Mouse (Mus musculus): ENCODE data around the gene Taar1.

Taar1 gene

GRCm38 (mm10) chr10:23920056-23920455, at the start of gene Taar1:
Taar1 (plus strand) TSS chr10:23920356.
- DNase-seq = no peak

- DNase-seq = peak; percentile 41
These were observed 39.5 kb upstream of the Taar1 start for GRCm38 (mm10) chr10:23880695-23881094.

GRCm38 (mm10) chr10:23884910-23885309, 35.2 kb upstream of the Taar1 start:
- no peak for DNase-seq

DNA sequence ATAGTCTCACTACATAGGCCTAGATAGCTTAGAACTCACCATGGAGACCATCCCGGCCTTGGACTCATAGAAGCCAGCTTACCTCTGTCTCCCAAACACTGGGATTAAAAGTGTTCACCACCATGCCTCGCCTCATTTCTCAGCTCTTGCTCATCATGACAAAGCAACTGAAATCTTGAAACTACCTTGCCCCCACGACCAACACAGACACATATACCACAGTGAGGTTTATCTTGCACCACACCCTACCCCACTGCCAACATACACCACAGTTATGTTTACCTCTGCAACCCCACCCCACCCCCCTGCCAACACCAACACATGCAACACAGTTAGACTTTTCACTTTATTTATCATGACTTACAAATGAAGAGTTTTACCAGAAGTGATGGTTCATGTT, 34.1 kb upstream of the Taar1 start:
- DNase-seq = no peak

DNA sequence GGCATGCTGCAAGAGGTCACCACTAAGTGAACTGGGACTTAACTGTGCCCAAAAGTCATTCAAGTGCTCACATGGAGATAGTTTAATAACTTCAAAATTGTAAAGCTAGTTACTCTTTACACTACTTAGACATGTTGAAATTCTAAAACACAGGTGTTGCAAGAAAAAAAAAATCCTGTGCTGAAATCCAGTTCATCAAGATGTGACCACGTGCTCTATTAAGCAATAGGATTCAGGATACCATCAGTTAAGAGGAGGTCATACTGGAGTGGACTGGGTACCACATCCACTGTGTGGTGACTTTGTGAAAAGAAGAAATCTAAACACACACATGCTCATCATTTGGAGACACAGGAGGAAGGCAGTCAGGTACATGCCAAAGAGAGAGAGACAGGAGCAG, 27.2 kb upstream of the Taar1 start:
- no peak for DNase-seq

GRCm38 (mm10) chr10:23894601-23895349, 25.4 kb upstream of the Taar1 start, which contains the start of gene Vnn1:
Vnn1 (plus strand) TSS chr10:23894688.
- peak; percentile 42 for DNase-seq

DNA sequence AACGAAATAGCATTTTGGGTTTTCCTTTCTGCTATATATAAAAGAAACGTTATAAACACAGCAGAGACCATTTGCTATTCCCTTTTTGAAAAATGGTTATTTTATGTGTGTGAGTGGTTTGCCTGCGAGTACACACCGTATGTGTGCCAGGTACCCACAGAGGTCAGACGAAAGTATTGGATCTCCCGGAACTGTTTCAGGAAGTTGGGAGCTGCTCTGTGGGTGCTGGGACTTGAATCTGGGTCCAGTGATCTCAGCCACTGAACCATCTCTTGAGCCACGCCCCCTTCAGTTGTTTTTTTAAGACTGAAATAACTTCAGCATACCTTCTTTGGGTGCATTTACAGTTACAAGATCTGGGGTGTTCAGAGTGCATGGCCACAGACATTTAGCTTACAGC, 24.8 kb upstream of the Taar1 start:
- peak; percentile 11 for DNase-seq

DNA sequence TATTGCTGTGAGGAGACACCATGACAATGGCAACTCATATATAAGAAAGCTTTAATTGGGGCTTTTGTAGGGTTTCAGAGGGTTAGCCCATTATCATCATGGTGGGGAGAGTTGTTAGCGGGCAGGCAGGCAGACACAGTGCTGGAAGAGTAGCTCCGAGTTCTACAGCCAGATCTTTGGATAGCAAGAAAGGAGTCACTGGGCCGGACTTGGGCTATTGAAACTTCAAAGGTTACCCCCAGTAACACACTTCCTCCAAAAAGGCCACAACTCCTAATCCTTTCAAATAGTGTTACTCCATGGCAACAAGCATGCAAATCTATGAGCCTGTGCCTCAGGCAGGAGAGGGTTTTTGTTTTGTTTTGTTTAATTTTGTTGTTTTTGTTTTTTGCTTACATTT, 19.0 kb upstream of the Taar1 start:
- no peak for DNase-seq

DNA sequence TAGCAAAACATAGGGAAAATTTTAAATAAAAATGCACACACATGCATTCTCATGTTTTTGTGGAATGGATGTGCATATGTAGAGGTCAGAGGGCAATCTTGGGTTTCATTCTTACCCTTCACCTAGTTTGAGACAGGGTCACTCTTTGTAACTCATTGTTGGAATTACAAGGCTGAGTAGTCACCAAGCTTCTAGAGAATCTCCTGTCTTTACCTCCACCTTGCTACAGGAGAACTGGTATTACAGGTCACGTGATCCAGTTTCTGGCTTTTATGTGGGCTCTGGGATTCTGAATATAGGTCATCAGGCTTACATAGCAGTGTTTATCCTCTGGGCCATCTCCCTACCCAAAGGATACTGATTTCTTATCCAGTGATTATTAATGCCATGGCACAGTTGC, 14.5 kb upstream of the Taar1 start:
- DNase-seq = no peak

DNA sequence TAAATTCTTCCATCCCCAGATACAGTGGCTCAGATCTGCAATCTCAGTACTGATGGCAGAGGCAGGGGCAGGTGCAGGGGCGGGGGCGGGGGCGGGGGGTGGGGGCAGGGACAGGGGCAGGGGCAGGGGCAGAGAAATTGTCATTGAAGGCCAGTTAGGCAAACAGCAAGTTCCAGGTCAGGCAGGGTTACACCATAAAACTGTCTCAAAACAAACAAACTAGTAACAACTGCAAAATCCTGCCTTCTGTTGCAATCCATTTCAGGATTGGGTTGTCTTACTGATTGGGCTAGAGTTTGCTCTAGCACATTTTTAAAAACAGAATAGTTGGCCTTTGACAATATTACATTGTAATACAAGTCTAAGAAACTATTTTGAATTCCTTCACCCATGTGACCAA, 2.3 kb downstream of the Taar1 start:
- no peak for DNase-seq

DNA sequence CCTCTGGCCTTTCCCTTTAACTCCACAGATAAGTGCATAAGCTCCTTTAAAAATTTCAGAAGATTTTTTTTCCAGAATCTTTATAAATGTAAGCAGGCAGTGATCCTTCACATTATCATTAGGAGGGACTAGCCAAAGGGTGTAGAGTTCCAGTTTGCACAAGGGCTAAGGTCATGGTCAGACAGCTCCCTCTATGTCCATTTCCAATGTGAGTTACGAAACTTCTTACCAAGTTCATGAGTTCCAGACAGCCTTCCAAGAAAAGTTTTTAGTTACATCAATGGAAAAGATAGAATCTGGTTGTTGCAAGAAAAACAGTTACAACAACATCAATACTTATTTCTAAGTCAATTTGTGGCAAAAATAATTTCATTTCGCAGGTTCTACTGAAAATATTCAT, 3.8 kb downstream of the Taar1 start:
- no peak for DNase-seq

- no peak for DNase-seq
These were observed 17.5 kb downstream of the Taar1 start for GRCm38 (mm10) chr10:23937613-23938012.

GRCm38 (mm10) chr10:23938312-23938711, 18.2 kb downstream of the Taar1 start, which contains the start of gene Taar2:
Taar2 (plus strand) TSS chr10:23938572.
- DNase-seq = no peak

- peak; percentile 28 for DNase-seq
These were observed 22.3 kb downstream of the Taar1 start for GRCm38 (mm10) chr10:23942465-23942864.

GRCm38 (mm10) chr10:23948026-23948425, 27.9 kb downstream of the Taar1 start:
- DNase-seq = peak; percentile 24

DNA sequence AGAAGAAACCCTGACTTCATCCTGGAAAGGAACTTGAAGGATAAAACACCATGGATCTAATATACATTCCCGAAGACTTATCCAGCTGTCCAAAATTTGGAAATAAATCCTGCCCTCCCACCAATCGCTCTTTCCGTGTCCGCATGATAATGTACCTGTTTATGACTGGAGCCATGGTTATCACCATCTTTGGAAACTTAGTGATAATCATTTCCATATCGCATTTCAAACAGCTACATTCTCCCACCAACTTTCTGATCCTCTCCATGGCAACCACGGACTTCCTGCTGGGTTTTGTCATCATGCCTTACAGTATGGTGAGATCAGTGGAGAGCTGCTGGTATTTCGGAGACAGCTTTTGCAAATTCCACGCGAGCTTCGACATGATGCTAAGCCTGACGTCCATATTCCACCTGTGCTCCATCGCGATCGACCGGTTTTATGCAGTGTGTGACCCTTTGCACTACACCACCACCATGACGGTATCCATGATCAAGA, 29.4 kb downstream of the Taar1 start, which contains the start of gene Taar3:
Taar3 (plus strand) TSS at position 51 of the 498 bp plus-strand sequence.
- no peak for DNase-seq

DNA sequence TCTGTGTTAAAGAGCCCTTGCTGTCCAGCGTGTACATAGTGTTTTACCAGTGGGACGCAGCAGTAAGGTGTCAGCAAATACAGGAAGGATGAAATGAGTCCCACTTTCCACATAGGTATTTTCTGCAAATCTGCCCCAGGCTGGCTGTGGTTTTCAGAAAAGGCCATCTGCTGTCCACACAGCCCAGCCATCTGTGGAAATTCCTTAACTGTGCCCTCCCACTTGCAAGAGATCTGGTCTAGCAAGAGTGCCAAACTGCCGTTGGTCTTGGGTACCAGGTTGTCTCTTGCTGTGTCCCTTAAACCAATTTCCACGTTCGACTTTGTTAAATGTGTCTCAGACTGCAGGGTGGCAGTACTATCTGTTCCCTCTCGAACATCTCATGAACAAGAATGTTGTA, 31.6 kb downstream of the Taar1 start:
- DNase-seq = no peak

DNA sequence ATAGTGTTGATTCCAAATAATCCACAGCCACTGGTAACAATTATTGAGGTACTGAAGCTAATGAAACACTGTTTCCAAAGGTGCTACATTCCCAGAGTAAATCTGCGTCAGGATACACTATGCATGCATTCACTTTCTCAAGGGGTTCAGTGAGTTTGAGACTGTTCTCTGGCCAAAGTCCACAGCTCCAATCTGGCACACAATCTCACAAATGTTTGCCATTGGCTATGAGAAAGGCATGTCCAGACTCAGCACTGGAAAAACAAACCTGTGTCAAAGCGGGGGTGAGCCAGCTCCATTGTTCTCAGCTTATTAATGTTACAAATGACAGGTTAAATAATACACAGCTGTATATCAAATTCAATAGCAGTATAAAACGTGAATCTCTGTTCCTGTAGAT, 38.9 kb downstream of the Taar1 start:
- DNase-seq = peak; percentile 45

DNA sequence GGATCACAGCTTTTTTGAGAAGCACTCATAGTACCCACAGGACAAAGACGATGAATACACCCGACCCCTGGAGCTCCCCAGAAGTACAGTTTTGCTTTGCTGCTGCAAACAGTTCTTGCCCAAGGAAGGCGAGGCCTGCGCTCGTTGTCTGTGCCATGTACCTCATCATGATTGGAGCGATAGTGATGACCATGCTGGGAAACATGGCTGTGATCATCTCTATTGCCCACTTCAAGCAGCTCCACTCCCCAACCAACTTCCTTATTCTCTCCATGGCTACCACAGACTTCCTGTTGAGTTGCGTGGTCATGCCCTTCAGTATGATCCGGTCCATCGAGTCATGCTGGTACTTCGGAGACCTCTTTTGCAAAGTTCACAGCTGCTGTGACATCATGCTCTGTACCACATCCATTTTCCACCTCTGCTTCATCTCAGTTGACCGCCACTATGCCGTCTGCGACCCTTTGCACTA, 40.3 kb downstream of the Taar1 start, which contains the start of gene Taar4:
Taar4 (plus strand) TSS at position 51 of the 472 bp plus-strand sequence.
- no peak for DNase-seq

GRCm38 (mm10) chr10:23963444-23963843, 43.3 kb downstream of the Taar1 start:
- peak; percentile 39 for DNase-seq

DNA sequence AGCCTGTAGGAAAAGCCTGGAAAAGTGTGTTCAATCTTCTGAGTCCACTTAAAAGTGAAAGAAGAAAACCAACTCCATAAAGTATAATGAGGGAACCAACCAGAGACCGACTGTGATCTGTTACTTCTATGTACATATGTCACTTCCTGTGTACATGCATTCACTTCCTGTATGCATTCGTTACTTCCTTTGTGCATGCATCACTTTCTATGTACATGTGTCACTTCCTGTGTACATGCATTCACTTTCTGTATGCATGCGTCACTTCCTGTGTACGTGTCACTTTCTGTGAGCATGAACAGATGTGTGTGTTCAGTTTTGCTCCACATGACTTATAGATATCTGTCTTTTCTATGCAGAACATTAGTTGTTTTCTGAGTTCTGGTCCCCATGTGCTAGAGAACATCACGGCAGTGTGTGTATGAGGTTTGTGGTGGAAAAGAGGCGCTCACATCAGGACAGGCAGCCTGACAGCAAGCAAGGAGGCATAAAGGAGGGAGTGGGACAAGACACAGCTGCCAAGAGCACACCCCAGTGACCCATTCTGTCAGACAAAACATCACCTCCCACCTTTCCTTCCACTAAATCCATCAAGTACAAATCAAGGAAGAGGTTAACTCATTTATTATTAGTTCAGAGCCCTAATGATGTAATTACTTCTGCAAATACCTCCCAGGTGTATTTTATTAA, 44.9 kb downstream of the Taar1 start:
- DNase-seq = no peak

DNA sequence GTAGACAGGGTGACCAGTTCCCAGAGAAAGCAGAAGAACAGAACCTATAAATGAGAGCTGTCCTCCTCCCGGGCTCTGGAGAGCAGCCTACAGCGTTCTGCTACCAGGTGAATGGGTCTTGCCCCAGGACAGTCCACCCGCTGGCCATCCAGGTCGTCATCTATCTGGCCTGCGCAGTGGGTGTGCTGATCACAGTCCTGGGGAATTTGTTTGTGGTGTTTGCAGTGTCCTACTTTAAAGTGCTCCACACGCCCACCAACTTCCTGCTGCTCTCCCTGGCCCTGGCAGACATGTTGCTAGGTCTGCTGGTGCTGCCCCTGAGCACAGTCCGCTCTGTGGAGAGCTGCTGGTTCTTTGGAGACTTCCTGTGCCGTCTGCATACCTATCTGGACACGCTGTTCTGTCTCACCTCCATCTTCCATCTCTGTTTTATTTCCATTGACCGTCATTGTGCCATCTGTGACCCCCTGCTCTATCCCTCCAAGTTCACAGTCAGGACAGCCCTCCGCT, 50.6 kb downstream of the Taar1 start, which contains the start of gene Taar5:
Taar5 (plus strand) TSS at position 51 of the 510 bp plus-strand sequence.
- DNase-seq = no peak

Measured in kidney, postnatal 10 days (tissue).